Mouse (Mus musculus) ES-E14 (cell line): ENCODE results near the gene Mrps10.

Experiments
- CHD2 ChIP-seq: IDR thresholded peaks from 2 replicates; pipeline ENCODE4 v1.6.1; 2014; ENCODE audit warnings: mild to moderate bottlenecking, low read depth, low read length, inconsistent platforms
- HCFC1 ChIP-seq: IDR thresholded peaks from 2 replicates; pipeline ENCODE4 v1.6.1; 2012; ENCODE audit warnings: low read length, inconsistent platforms, borderline replicate concordance; ENCODE audit not compliant: insufficient read depth
- MAFK ChIP-seq: IDR thresholded peaks from 2 replicates; pipeline ENCODE4 v1.6.1; 2014; ENCODE audit warnings: mild to moderate bottlenecking, low read depth, low read length, inconsistent platforms; ENCODE audit not compliant: insufficient read depth

DNA sequence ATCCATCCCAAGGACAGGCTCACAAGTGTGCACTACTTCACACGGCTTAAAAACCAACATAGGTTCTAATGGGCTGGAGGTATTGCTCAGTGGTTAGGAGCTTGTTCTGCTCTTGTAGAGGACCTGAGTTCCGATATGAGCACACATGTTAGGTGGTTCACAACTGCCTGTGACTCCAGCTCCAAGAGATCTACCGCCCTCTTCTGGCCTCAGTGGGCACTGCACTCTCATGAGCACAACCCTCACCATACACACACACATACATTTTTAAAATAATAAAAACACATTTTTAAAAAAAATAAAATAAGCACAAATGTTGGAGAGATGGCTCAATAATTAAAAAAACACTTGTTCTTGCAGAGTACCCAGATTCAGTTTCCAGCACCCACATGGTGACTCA lies 15.4 kb downstream of the Mrps10 start:
- TF ChIP-seq MAFK, result no peak
- no peak for TF ChIP-seq HCFC1
- no peak for TF ChIP-seq CHD2
